Mouse (Mus musculus): ENCODE measurements around the gene Fam32a. TPM values are rescaled to one million over a fixed set of nuclear protein-coding genes. Genes with fewer than 3 reads are reported as not detected.

Fam32a gene
- total RNA-seq (2021) = 10 to 100 TPM; 21.2 to 25.0 TPM

GRCm38 (mm10) chr8:72219541-72220363 lies at the start of gene Fam32a:
Gene Fam32a (plus strand): TSS chr8:72219730.
- intact Hi-C loops (cut with DNase I) = loop anchor here (1.0 kb wide), 1 partner anchor 42 kb away; no protein-coding TSS in a partner anchor
- DNase-seq = peak; percentile 82 to 84

- intact Hi-C loops (cut with DNase I) = loop anchor here (1.0 to 5.0 kb wide), 4 partner anchors 42 to 188 kb away; partner anchors contain the start of genes Ap1m1 and Fam32a
- peak; percentile 78 to 80 for DNase-seq
Measured at GRCm38 (mm10) chr8:72177346-72177925, 42.1 kb upstream of the Fam32a start.

DNA sequence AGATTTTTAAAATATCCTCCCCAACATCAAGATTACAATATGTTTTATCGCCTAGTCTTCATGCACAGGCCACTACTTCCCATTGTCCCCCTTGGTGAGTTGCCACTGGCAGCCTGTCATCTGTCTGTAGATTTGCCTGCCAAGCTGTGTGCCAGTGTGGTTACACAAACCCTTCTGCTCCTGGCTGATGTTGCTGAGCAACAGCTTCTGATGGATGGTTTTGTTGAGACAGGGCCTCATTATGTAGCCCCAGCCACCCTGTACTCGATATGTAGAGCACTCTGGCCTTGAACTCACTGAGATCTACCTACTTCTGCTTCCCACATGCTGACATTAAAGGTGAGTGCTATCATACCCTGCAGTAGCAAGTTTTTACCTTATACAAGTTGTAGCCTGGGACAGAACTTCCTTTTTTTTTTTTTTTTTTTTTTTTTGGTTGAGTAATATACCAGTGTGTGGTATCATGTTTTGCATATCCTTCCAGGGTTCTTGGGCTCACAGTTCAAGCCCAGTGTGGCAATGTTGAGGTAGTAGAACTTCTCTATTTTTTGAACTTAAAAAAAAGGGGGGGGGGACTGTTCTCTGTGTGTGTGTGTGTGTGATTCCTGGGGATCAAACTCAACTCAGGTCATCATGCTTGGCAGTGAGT lies 35.9 kb upstream of the Fam32a start:
- intact Hi-C loops (cut with DNase I) = no loop called here
- no peak for DNase-seq

GRCm38 (mm10) chr8:72187793-72188331 lies 31.7 kb upstream of the Fam32a start:
- intact Hi-C loops (cut with DNase I) = no loop called here
- no peak for DNase-seq

- DNase-seq = no peak
- intact Hi-C loops (cut with DNase I) = no loop called here
Measured at GRCm38 (mm10) chr8:72189417-72190214, 29.9 kb upstream of the Fam32a start, which contains the start of gene Hsh2d. Gene Hsh2d (plus strand): TSS chr8:72189638.

- intact Hi-C loops (cut with DNase I) = no loop called here
- no peak for DNase-seq
Measured at GRCm38 (mm10) chr8:72190215-72190539, 29.4 kb upstream of the Fam32a start.

GRCm38 (mm10) chr8:72192065-72192464 lies 27.5 kb upstream of the Fam32a start:
- intact Hi-C loops (cut with DNase I) = no loop called here
- no peak for DNase-seq

DNA sequence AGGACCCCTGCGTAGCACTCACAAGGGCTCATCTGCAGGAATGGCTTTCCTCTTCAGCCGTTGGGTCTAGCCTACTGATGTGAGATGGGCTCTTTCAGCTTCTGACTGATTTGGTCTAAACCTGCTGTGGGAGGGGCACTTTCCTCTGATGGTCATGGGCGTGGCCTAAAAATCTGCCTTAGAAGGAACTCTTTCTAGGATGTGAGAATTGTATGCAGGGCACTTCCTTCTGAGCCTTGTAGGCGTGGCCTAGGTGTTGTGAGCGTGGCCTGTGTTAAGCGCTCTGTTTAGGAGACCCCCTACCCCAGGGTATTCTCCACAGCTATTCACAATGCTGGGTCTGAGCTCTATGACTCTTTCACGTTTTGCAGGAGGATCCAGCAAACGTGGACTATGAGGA lies 21.5 kb upstream of the Fam32a start:
- intact Hi-C loops (cut with DNase I) = no loop called here
- no peak for DNase-seq

- intact Hi-C loops (cut with DNase I) = no loop called here
- DNase-seq = no peak
Measured at GRCm38 (mm10) chr8:72208582-72208981, 10.9 kb upstream of the Fam32a start.

GRCm38 (mm10) chr8:72210222-72210621 lies 9.3 kb upstream of the Fam32a start:
- intact Hi-C loops (cut with DNase I) = no loop called here
- DNase-seq = no peak

GRCm38 (mm10) chr8:72210710-72211109 lies 8.8 kb upstream of the Fam32a start:
- DNase-seq = no peak
- intact Hi-C loops (cut with DNase I) = no loop called here

GRCm38 (mm10) chr8:72211846-72212245 lies 7.7 kb upstream of the Fam32a start:
- intact Hi-C loops (cut with DNase I) = no loop called here
- DNase-seq = no peak

DNA sequence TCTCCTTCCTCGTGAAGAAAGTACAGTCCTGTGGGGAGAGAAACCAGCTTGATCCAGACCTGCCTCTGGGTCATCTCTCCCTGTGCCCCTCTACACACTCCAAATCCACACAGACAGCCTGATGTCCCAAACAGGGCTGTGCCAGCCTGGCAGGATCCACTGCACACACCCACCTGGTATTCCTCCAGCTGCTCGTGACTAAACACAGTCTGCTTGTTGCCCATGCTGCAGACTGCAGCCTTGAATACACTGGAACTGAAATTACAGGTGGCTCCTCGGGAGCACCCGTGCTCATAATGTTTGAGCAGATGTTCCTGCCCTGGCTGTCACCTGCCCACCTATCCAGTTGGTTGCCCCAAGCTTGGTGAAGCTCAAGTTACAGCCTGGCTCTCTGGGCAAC lies 6.8 kb upstream of the Fam32a start, which contains the start of gene Cib3:
Gene Cib3, minus strand, starts transcription at position 87 of the 400 bp plus-strand sequence.
- intact Hi-C loops (cut with DNase I) = no loop called here
- no peak for DNase-seq

DNA sequence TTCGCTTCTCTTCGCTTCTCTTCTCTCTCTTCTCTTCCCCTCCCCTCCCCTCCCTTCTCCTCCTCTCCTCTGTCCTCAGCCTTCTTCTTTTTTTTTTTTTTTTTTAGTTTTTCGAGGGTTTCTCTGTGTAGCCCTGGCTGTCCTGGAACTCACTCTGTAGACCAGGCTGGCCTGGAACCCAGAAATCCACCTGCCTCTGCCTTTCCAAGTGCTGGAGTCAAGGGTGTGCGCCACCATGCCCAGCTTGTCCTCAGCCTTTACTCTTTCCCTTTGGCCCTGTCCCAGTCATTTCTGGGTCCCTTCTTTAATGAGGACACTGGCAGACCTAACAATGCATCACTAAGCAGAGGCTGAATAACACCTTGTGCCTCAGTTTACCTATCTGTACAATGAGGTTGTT lies 6.0 kb upstream of the Fam32a start, which contains the start of gene Gm11034:
Gene Gm11034, minus strand, starts transcription at position 101 of the 400 bp plus-strand sequence.
- no peak for DNase-seq
- intact Hi-C loops (cut with DNase I) = no loop called here

- no peak for DNase-seq
- intact Hi-C loops (cut with DNase I) = no loop called here
Measured at GRCm38 (mm10) chr8:72215060-72215459, 4.5 kb upstream of the Fam32a start.

DNA sequence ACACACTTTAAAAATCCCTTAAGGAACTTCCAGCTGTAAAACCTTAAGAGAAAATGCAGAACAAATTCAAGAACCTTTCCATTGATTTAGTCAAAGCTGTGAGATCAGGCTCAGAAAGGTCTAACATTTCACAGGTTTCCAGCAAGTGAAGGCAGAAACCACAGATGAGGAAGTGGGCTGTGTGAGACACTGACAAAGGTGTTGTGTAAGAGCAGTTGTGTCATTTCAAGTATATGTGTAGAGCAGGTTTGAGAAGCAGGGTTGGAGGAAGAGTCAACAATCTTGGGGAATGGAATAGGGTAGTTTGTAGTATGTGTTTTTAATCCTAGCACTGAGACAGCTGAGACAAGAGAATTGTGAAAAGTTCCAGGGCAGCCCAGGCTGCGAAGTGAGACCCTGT lies 3.7 kb upstream of the Fam32a start:
- no peak for DNase-seq
- intact Hi-C loops (cut with DNase I) = no loop called here

DNA sequence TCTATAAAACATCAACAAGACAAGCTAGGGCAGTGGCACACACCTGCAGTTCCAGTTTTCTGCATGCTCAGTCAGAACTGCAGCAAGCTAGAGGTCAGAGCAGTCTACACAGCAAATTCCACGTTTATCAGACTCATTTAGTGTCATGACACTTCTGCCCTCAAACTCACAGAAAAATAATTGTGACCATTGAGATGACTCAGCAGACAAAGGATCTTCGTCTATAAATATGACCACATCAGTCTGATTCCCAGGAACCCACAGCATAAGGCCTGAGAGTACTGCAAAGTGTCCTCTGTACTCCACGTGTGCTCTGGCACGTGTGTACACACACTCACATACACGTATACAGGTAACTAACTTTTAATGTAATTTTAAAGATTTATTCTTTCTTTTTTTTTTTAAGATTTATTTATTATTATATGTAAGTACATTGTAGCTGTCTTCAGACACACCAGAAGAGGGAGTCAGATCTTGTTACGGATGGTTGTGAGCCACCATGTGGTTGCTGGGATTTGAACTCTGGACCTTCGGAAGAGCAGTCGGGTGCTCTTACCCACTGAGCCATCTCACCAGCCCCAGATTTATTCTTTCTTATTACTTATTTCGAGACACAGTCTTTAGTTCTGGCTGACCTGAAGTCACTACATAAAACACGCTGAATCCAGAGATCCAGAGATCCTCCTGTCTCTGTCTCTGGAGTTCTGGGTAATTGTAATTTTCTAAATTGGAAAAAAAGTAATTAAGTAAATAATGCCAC lies 569 bp upstream of the Fam32a start:
- DNase-seq = no peak
- intact Hi-C loops (cut with DNase I) = loop anchor here (1.0 kb wide), 1 partner anchor 42 kb away; no protein-coding TSS in a partner anchor

GRCm38 (mm10) chr8:72220758-72221157 lies 1.2 kb downstream of the Fam32a start:
- DNase-seq = no peak
- intact Hi-C loops (cut with DNase I) = no loop called here

DNA sequence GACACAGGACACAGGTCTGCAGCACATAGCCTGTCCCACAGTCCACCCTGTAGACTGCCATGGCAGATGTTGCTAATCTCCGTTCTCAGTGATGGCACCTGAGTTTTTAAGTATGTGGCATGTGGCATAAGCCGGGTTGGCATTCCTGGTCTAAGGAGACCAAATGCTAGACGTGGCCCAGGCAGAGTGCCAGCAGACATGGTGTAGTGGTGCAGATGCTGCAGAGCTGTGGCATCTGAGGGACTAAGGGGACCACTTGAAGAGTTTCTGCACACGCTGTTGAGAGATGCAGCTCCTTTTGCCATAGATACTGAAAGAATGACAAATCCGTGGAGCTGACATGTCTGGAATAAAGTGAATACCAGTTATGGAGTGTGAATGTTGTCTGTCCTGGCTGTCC lies 3.1 kb downstream of the Fam32a start:
- DNase-seq = no peak
- intact Hi-C loops (cut with DNase I) = no loop called here
